In the genomic region with DNA sequence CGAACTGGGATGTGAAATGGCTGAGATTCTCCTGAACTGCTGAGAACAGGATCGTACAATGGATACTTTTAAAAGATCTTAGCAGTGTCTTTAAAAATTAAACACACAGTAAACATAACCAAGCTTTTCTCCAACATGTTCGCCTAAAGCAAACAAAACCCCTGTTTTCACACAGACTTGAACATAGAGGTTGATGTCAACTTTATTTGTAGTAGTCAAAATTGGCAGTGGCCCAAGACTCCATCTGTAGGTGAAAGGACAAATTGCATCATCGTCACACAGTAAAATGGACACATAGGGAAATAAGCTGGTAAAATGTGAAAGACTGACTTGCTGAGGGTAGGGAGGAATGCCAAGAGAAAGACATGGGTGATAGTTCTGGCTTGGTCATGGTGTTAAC, we compare ENCODE assay signal across 8 mouse cellular contexts.
DNase-seq lines count a peak whose midpoint lies in the region; ATAC-seq and TF ChIP-seq lines count a peak whose summit lies in the region.
"Had no signal": no experiment of that assay in that cellular context is flagged by ENCODE, and none has a peak within 500 bp of the region (broad histone marks: within the 10 kb centered on the region; RNA-seq: fewer than 3 reads in every experiment).

No protein-coding gene starts in this region.

- H3K4me3 ChIP-seq in kidney, adult 2 months (ENCODE audit: insufficient read depth, low read depth, low read length): no peak overlapping the region
- no peak overlapping the region for H3K4me3 ChIP-seq in kidney, embryonic 15.5 days (replicated peaks)
- H3K4me3 ChIP-seq in liver, embryonic 15.5 days (replicated peaks): no peak overlapping the region
- no peak overlapping the region for H3K4me3 ChIP-seq in forebrain, embryonic 15.5 days

- ATAC-seq in kidney, embryonic 15.5 days (replicated peaks; ENCODE audit: low FRiP score): no peak
- ATAC-seq in liver, embryonic 15.5 days (ENCODE audit: insufficient read depth): peak; percentile 75
- ATAC-seq in forebrain, embryonic 15.5 days (replicated peaks): no peak

- H3K36me3 ChIP-seq in kidney, adult 2 months (ENCODE audit: control insufficient read depth, insufficient read depth, low read length): no peaks in the 10 kb centered on the region
- peaks cover 9% of the 10 kb centered on the region for H3K36me3 ChIP-seq in kidney, embryonic 15.5 days
- H3K36me3 ChIP-seq in liver, embryonic 15.5 days (replicated peaks): no peaks in the 10 kb centered on the region
- H3K36me3 ChIP-seq in forebrain, embryonic 15.5 days: 0 out of 2 replicates have a peak, but pooled peaks cover 4% of the 10 kb centered on the region

- H3K27ac ChIP-seq in kidney, adult 2 months (ENCODE audit: insufficient read depth, low read depth, low read length): no peak overlapping the region
- H3K27ac ChIP-seq in kidney, embryonic 15.5 days: no peak overlapping the region
- 0 out of 2 replicates have a peak overlapping the region, but pooled peaks have one; percentile 16 for H3K27ac ChIP-seq in liver, embryonic 15.5 days (replicated peaks)
- H3K27ac ChIP-seq in forebrain, embryonic 15.5 days (replicated peaks): no peak overlapping the region
- H3K27ac ChIP-seq: macrophage had no signal

- TF ChIP-seq POLR2A in kidney, adult 2 months (IDR thresholded peaks at IDR 0.05; ENCODE audit: low read depth, low read length): no peak

- H3K4me1 ChIP-seq in kidney, adult 2 months (ENCODE audit: control insufficient read depth, insufficient read depth, low read length): peaks cover 4% of the 10 kb centered on the region; the same call in 1 of the 2 replicates
- no peaks in the 10 kb centered on the region for H3K4me1 ChIP-seq in kidney, embryonic 15.5 days
- 0 out of 2 replicates have a peak, but pooled peaks cover 6% of the 10 kb centered on the region for H3K4me1 ChIP-seq in liver, embryonic 15.5 days (replicated peaks)
- no peaks in the 10 kb centered on the region for H3K4me1 ChIP-seq in forebrain, embryonic 15.5 days

- DNase-seq in kidney, adult 2 months: peak; percentile 72
- peak; percentile 57 for DNase-seq in NIH3T3 (ENCODE audit: low read depth)
- peak; percentile 52 to 63 for DNase-seq in cerebellum, postnatal 14 days
- peak; percentile 28 to 60 for DNase-seq in thymus, postnatal 10 days (ENCODE audit: low spot score in 2 of 2)

- 66% methylated on average over 4 of the region's 4 CpGs for WGBS in kidney, adult 2 months
- 63% methylated on average over 4 of the region's 4 CpGs for WGBS in kidney, embryonic 15.5 days
- 47% methylated on average over 4 of the region's 4 CpGs for WGBS in liver, embryonic 15.5 days (ENCODE audit: insufficient replicate concordance)
- 61% methylated on average over 4 of the region's 4 CpGs for WGBS in forebrain, embryonic 15.5 days

- no peak for TF ChIP-seq CTCF in kidney, adult 2 months (conservative IDR thresholded peaks at IDR 0.05; ENCODE audit: insufficient read depth, insufficient read length, low read depth, low read length)

- no peak overlapping the region for H3K9ac ChIP-seq in kidney, embryonic 15.5 days
- no peak overlapping the region for H3K9ac ChIP-seq in liver, embryonic 15.5 days
- no peak overlapping the region for H3K9ac ChIP-seq in forebrain, embryonic 15.5 days (replicated peaks)

- H3K27me3 ChIP-seq in kidney, adult 2 months (replicated peaks; ENCODE audit: control insufficient read depth, insufficient read depth, low read length): no peaks in the 10 kb centered on the region
- H3K27me3 ChIP-seq in kidney, embryonic 15.5 days: no peaks in the 10 kb centered on the region
- H3K27me3 ChIP-seq in liver, embryonic 15.5 days: no peaks in the 10 kb centered on the region
- H3K27me3 ChIP-seq in forebrain, embryonic 15.5 days: no peaks in the 10 kb centered on the region

- H3K9me3 ChIP-seq in kidney, embryonic 15.5 days (replicated peaks): peaks cover 5% of the 10 kb centered on the region
- no peaks in the 10 kb centered on the region for H3K9me3 ChIP-seq in liver, embryonic 15.5 days (replicated peaks)
- peaks cover 4% of the 10 kb centered on the region; the same call in 1 of the 2 replicates for H3K9me3 ChIP-seq in forebrain, embryonic 15.5 days

- H3K4me2 ChIP-seq in kidney, embryonic 15.5 days: no peak overlapping the region
- H3K4me2 ChIP-seq in liver, embryonic 15.5 days: no peak overlapping the region
- H3K4me2 ChIP-seq in forebrain, embryonic 15.5 days (replicated peaks): no peak overlapping the region
